Mouse (Mus musculus) CH12.LX (cell line): ENCODE data around the gene Maco1. TPM values are rescaled to one million over a fixed set of nuclear protein-coding genes. Genes with fewer than 3 reads are reported as not detected.
A peak's percentile ranks its signal among the peaks of the same experiment; 100 is the strongest.
"Not testable (repeated sequence)": the region's sequence is repeated elsewhere in the genome, so short reads cannot be mapped to it uniquely, and the experiment has no call there.

Experiments
- DNase-seq: peaks from one replicate; pipeline ENCODE4 v3.0.0-alpha.2; 2013; ENCODE audit errors: extremely low read depth
- H3K27ac ChIP-seq: 2 replicates; pipeline ENCODE4 v1.5.1; 2012; ENCODE audit warnings: low read depth, mild to moderate bottlenecking, control low read depth, moderate library complexity; ENCODE audit not compliant: insufficient read depth
- H3K27me3 ChIP-seq: replicated peaks from 2 replicates; pipeline ENCODE3; 2012; ENCODE audit warnings: inconsistent platforms
- H3K36me3 ChIP-seq, 2 experiments: replicated peaks in 1 of 2; 2 replicates each; pipeline versions ENCODE3 to v1.6.1; 2012; ENCODE audit warnings: inconsistent platforms in 1 of 2, low read length in 1 of 2, mild to moderate bottlenecking in 1 of 2, mixed read lengths in 1 of 2, moderate library complexity in 1 of 2; ENCODE audit not compliant: control insufficient read depth in 1 of 2, insufficient read depth in 1 of 2
- H3K4me1 ChIP-seq, 2 experiments: 2 replicates each; pipeline ENCODE4 v1.6.1; 2012; ENCODE audit warnings: inconsistent platforms in 1 of 2, moderate library complexity in 1 of 2; ENCODE audit not compliant: insufficient read depth in 2 of 2, control insufficient read depth in 1 of 2
- H3K4me2 ChIP-seq: 2 replicates; pipeline ENCODE4 v1.6.1; 2012; ENCODE audit warnings: low read depth, mild to moderate bottlenecking, control low read depth; ENCODE audit not compliant: poor library complexity, insufficient read depth, severe bottlenecking
- H3K4me3 ChIP-seq, 3 experiments: fragments of 150-350 bp in 1 of 3; sonication (generic) in 1 of 3; replicated peaks in 1 of 3; 2 replicates each; pipeline versions ENCODE3 to v1.5.1; 2011 to 2012; ENCODE audit warnings: low read depth in 2 of 3, low read length in 2 of 3, mild to moderate bottlenecking in 2 of 3, moderate library complexity in 2 of 3, control low read depth in 1 of 3, improper control_type of control experiment in 1 of 3, inconsistent platforms in 1 of 3, mixed read lengths in 1 of 3; ENCODE audit not compliant: poor library complexity in 1 of 3
- H3K79me2 ChIP-seq: replicated peaks from 2 replicates; pipeline ENCODE4 v1.6.1; 2012; ENCODE audit warnings: mild to moderate bottlenecking, moderate library complexity; ENCODE audit not compliant: control insufficient read depth, poor library complexity, insufficient read depth, severe bottlenecking; ENCODE audit errors: extremely low read depth
- H3K9ac ChIP-seq: 2 replicates; pipeline ENCODE4 v1.6.1; 2012; ENCODE audit warnings: low read depth, mild to moderate bottlenecking, control low read depth, moderate library complexity; ENCODE audit not compliant: insufficient read depth
- H3K9me3 ChIP-seq: replicated peaks from 2 replicates; pipeline ENCODE3; 2012; ENCODE audit warnings: low read length, inconsistent platforms, mixed read lengths
- CHD1 ChIP-seq: IDR thresholded peaks from 2 replicates; pipeline ENCODE4 v1.6.1; 2012; ENCODE audit warnings: low read depth, low read length, improper control_type of control experiment, inconsistent platforms
- CTCF ChIP-seq, 2 experiments: IDR thresholded peaks in 1 of 2; conservative IDR thresholded peaks in 1 of 2; 2 replicates each; pipeline ENCODE4 v1.5.1; 2011 to 2012; ENCODE audit warnings: low read depth in 2 of 2, low read length in 2 of 2, improper control_type of control experiment in 1 of 2, inconsistent platforms in 1 of 2, mild to moderate bottlenecking in 1 of 2, moderate library complexity in 1 of 2
- E2F4 ChIP-seq: IDR thresholded peaks from 2 replicates; pipeline ENCODE4 v1.6.1; 2011; ENCODE audit warnings: low read depth, low read length, improper control_type of control experiment; ENCODE audit not compliant: insufficient replicate concordance
- ETS1 ChIP-seq: conservative IDR thresholded peaks from 2 replicates; pipeline ENCODE4 v1.6.1; 2012; ENCODE audit warnings: low read depth, mild to moderate bottlenecking, inconsistent platforms, low read length, improper control_type of control experiment, moderate library complexity
- GABPA ChIP-seq: IDR thresholded peaks from 2 replicates; pipeline ENCODE4 v1.6.1; 2012; ENCODE audit warnings: low read depth, low read length, improper control_type of control experiment, inconsistent platforms; ENCODE audit not compliant: insufficient replicate concordance
- JUND ChIP-seq: conservative IDR thresholded peaks from 2 replicates; pipeline ENCODE4 v1.6.1; 2011; ENCODE audit warnings: low read depth, low read length, improper control_type of control experiment
- KAT2A ChIP-seq: IDR thresholded peaks from 2 replicates; pipeline ENCODE4 v1.6.1; 2012; ENCODE audit warnings: low read length, improper control_type of control experiment, inconsistent platforms; ENCODE audit not compliant: insufficient replicate concordance
- MAFK ChIP-seq: IDR thresholded peaks from 2 replicates; pipeline ENCODE4 v1.6.1; 2011; ENCODE audit warnings: low read length, improper control_type of control experiment; ENCODE audit not compliant: insufficient replicate concordance
- MAX ChIP-seq: IDR thresholded peaks from 2 replicates; pipeline ENCODE4 v1.6.1; 2011; ENCODE audit warnings: low read length, improper control_type of control experiment
- MAZ ChIP-seq: IDR thresholded peaks from 2 replicates; pipeline ENCODE4 v1.6.1; 2012; ENCODE audit warnings: low read depth, mild to moderate bottlenecking, inconsistent platforms, low read length, improper control_type of control experiment, moderate library complexity
- PAX5 ChIP-seq: IDR thresholded peaks from 2 replicates; pipeline ENCODE4 v1.6.1; 2012; ENCODE audit warnings: low read length, inconsistent platforms, mixed read lengths
- POLR2AphosphoS2 ChIP-seq: IDR thresholded peaks from 2 replicates; pipeline ENCODE4 v1.6.1; 2011; ENCODE audit warnings: low read depth, low read length, improper control_type of control experiment
- RCOR1 ChIP-seq: conservative IDR thresholded peaks from 2 replicates; pipeline ENCODE4 v1.6.1; 2012; ENCODE audit warnings: low read depth, mild to moderate bottlenecking, inconsistent platforms, low read length, improper control_type of control experiment
- SMC3 ChIP-seq: IDR thresholded peaks from 2 replicates; pipeline ENCODE4 v1.6.1; 2011; ENCODE audit warnings: low read depth, low read length, improper control_type of control experiment
- TBP ChIP-seq: conservative IDR thresholded peaks from 2 replicates; pipeline ENCODE4 v1.6.1; 2011; ENCODE audit warnings: low read depth, low read length, improper control_type of control experiment
- UBTF ChIP-seq: IDR thresholded peaks from 2 replicates; pipeline ENCODE4 v1.6.1; 2012; ENCODE audit warnings: low read depth, mild to moderate bottlenecking, inconsistent platforms, low read length, improper control_type of control experiment, moderate library complexity
- ZC3H11A ChIP-seq: IDR thresholded peaks from 2 replicates; pipeline ENCODE4 v1.6.1; 2012; ENCODE audit warnings: low read depth, mild to moderate bottlenecking, inconsistent platforms, low read length, improper control_type of control experiment
- ZNF384 ChIP-seq: IDR thresholded peaks from 2 replicates; pipeline ENCODE4 v1.6.1; 2012; ENCODE audit warnings: low read depth, low read length, improper control_type of control experiment, inconsistent platforms
- dilution Hi-C: fragments of 300-500 bp; cut with MboI; formaldehyde crosslinking; loops from 2 replicates; pipeline ENCODE4 v1.14.3; 2020; ENCODE audit warnings: low sequenced_read_pairs; ENCODE audit not compliant: extremely low pct_unique_long_range_greater_than_20kb, extremely low pct_ligation_motif_present
- in situ Hi-C: fragments of 300-500 bp; cut with MboI; formaldehyde crosslinking; loops from 3 replicates; pipeline ENCODE4 v1.14.3; 2019; ENCODE audit warnings: low sequenced_read_pairs, low pct_ligation_motif_present, low pct_unique_long_range_greater_than_20kb, mixed read lengths
- polyA plus RNA-seq: library from polyadenylated mRNA; unstranded; fragments of >175 nt; gene quantifications from 2 replicates; pipeline ENCODE4 v1.2.1, GENCODE M21; 2012; ENCODE audit warnings: low read depth; ENCODE audit not compliant: insufficient read length
- total RNA-seq, 2 experiments: library from RNA; depleted of rRNA; stranded (reverse); fragments of 300-350 nt in 1 of 2; fragments of >200 nt in 1 of 2; gene quantifications; 2 replicates each; pipeline ENCODE4 v1.2.3; 2012 to 2014

Maco1 gene
- total and polyA plus RNA-seq, 3 experiments: 15.8 to 19.8 (median 17.3) TPM

DNA sequence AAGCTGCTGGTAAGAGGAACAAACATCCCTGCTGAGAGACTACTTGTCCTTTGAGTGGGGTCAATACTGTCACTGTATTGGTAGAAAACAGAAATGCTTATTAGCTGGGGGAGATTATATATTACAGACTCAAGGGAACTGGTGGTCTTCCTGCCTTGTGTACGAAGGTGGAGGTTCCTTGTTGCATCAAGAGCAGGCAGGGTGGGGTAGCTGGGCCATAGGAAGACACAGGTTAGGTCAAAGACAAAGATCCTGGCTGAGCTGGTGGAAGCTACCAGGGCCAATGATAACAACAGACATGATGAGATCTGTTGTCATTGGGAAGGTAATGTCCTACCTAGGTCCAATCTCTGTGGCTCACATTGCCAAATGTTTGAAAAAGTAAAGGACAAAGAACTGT is 12.9 kb downstream of the Maco1 start:
- no peak for DNase-seq
- H3K4me3 ChIP-seq: no peak overlapping the region
- no peak overlapping the region for H3K9ac ChIP-seq
- H3K4me1 ChIP-seq: peaks cover 0 to 27% of the 10 kb centered on the region in 2 experiments; a peak in 2 of 4 replicates
- no peak overlapping the region for H3K4me2 ChIP-seq
- H3K27ac ChIP-seq: no peak overlapping the region
- 0 out of 2 replicates have a peak, but pooled peaks cover 3% of the 10 kb centered on the region for H3K79me2 ChIP-seq
- H3K27me3 ChIP-seq: no peaks in the 10 kb centered on the region
- H3K9me3 ChIP-seq: no peaks in the 10 kb centered on the region
- TF ChIP-seq PAX5: no peak
- no peak for TF ChIP-seq ZNF384
- no peak for TF ChIP-seq GABPA
- no peak for TF ChIP-seq JUND
- no peak for TF ChIP-seq E2F4
- no peak for TF ChIP-seq SMC3
- TF ChIP-seq POLR2AphosphoS2: no peak
- no peak for TF ChIP-seq RCOR1
- TF ChIP-seq UBTF: no peak
- no peak for TF ChIP-seq CHD1
- no peak for TF ChIP-seq MAFK
- no peak for TF ChIP-seq KAT2A
- no peak for TF ChIP-seq TBP
- no peak for TF ChIP-seq MAZ
- TF ChIP-seq, all 38 proteins: peak for 0
- dilution Hi-C loops: no loop called here
- H3K36me3 ChIP-seq: peaks cover 0 to 5% of the 10 kb centered on the region in 2 experiments
- in situ Hi-C loops: no loop called here

DNA sequence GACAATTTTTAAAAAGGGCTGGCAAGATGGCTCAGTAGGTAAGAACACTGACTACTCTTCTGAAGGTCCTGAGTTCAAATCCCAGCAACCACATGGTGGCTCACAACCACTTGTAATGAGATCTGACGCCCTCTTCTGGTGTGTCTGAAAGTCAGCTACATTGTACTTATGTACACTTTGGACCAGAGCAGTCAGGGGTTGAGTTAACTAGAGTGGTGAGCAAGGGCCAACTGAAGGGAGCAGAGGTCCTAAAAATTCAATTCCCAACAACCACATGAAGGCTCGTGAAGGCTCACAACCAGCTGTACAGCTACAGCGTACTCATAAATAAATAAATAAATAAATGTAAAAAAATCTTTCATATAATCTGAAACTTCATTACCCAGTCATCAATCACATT is 14.4 kb downstream of the Maco1 start:
- H3K27me3 ChIP-seq, H3K4me3 ChIP-seq, H3K9me3 ChIP-seq, H3K27ac ChIP-seq, in situ Hi-C loops, H3K9ac ChIP-seq, H3K4me2 ChIP-seq, DNase-seq, H3K36me3 ChIP-seq, H3K79me2 ChIP-seq, dilution Hi-C loops: not testable (repeated sequence)
- peaks cover 0 to 27% of the 10 kb centered on the region in 2 experiments; a peak in 2 of 4 replicates for H3K4me1 ChIP-seq
- 0 out of 4 replicates have a peak, but pooled peaks of 1 of the 2 experiments have one; percentile 4 for TF ChIP-seq CTCF (conservative IDR thresholded peaks at IDR 0.05 in 1 of 2, IDR thresholded peaks at IDR 0.05 in 1 of 2; ENCODE audit: low read depth in 2 of 2, low read length in 2 of 2)

DNA sequence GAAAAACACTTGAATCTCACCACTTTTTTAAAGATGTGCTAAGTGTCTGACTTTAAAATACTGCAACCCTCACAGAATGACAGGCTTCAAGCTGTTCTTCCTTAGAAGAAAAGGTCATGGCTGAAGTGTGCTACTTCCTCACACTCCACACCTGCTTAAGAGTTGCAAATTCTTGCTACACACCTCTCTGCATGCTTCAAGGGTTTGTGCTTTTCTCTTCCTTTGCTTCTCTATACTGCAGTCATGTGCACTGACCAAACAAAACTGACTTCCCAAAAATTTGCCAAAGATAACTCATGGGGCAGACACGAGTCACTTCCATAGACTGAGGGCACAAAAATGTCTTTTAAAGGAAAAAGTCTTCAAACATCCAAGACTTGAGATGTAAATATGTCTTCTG is 14.9 kb downstream of the Maco1 start:
- dilution Hi-C loops (no loop called here), in situ Hi-C loops (no loop called here)
- peaks cover 0 to 9% of the 10 kb centered on the region in 2 experiments for H3K36me3 ChIP-seq

More for the DNA sequence above, 14.9 kb downstream of the Maco1 start:
- Histone ChIP-seq H3K27ac (no peak overlapping the region), H3K4me1 (peaks cover 0 to 23% of the 10 kb centered on the region in 2 experiments; a peak in 2 of 4 replicates), H3K9ac (no peak overlapping the region), H3K4me3 (no peak overlapping the region), H3K79me2 (no peaks in the 10 kb centered on the region), H3K4me2 (no peak overlapping the region), H3K9me3 (no peaks in the 10 kb centered on the region), H3K27me3 (no peaks in the 10 kb centered on the region)
- DNase-seq: no peak
- TF ChIP-seq MAX (no peak), ETS1 (no peak), ZC3H11A (no peak)
